ENCODE assay signal across 25 mouse cellular contexts in the genomic region with DNA sequence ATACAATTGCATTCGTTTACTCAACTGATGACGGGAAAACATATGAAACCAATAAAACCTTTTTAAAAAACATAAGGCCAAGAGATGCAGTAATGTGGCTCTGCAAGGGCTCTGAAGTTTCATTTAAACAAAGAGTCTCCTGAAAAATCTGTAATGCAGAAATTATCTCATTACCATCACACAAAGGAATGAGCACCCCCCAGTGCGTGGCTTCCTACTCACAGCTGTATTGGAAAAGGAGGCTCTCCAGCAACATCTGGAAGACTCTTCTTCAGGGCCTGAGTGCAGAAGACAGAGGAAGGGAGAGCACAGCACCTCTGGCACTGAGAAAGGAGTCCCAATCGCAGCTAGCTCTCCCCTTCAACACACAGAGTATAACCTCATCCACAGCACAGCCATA.
DNase-seq lines count a peak whose midpoint lies in the region; ATAC-seq and TF ChIP-seq lines count a peak whose summit lies in the region.
"Had no signal": no experiment of that assay in that cellular context is flagged by ENCODE, and none has a peak within 500 bp of the region (broad histone marks: within the 10 kb centered on the region; RNA-seq: fewer than 3 reads in every experiment).

No protein-coding gene starts in this region.

- ATAC-seq in kidney, postnatal 0 days (replicated peaks; ENCODE audit: low FRiP score, low read depth): no peak
- no peak for ATAC-seq in embryonic facial prominence, embryonic 13.5 days (ENCODE audit: insufficient number of reproducible peaks, insufficient read depth, low FRiP score, low TSS enrichment, low read depth)
- ATAC-seq in limb, embryonic 12.5 days (ENCODE audit: insufficient number of reproducible peaks, insufficient read depth, low FRiP score, low TSS enrichment, low read depth): no peak
- ATAC-seq in hindbrain, embryonic 11.5 days (ENCODE audit: low FRiP score): no peak
- ATAC-seq: forebrain, embryonic 15.5 days had no signal

- H3K27me3 ChIP-seq in kidney, postnatal 0 days (ENCODE audit: insufficient read depth, low read length): no peaks in the 10 kb centered on the region
- H3K27me3 ChIP-seq in embryonic facial prominence, embryonic 10.5 days (replicated peaks; ENCODE audit: low read depth, poor library complexity, severe bottlenecking): no peaks in the 10 kb centered on the region
- H3K27me3 ChIP-seq in embryonic facial prominence, embryonic 13.5 days: no peaks in the 10 kb centered on the region
- H3K27me3 ChIP-seq in limb, embryonic 12.5 days: no peaks in the 10 kb centered on the region
- no peaks in the 10 kb centered on the region for H3K27me3 ChIP-seq in hindbrain, embryonic 11.5 days (ENCODE audit: control insufficient read depth, insufficient read depth, low read length)
- H3K27me3 ChIP-seq: forebrain, embryonic 15.5 days; heart, embryonic 15.5 days; hindbrain, embryonic 15.5 days; neural tube, embryonic 12.5 days had no signal

- H3K27ac ChIP-seq in kidney, postnatal 0 days: 0 out of 2 replicates have a peak overlapping the region, but pooled peaks have one; percentile 5
- H3K27ac ChIP-seq in embryonic facial prominence, embryonic 10.5 days (replicated peaks): 0 out of 2 replicates have a peak overlapping the region, but pooled peaks have one; percentile 32
- peak overlapping the region; percentile 86 for H3K27ac ChIP-seq in embryonic facial prominence, embryonic 13.5 days
- H3K27ac ChIP-seq in limb, embryonic 12.5 days: peak overlapping the region; percentile 67
- H3K27ac ChIP-seq in hindbrain, embryonic 11.5 days (ENCODE audit: low read depth, low read length): no peak overlapping the region
- H3K27ac ChIP-seq: forebrain, embryonic 10.5 days; forebrain, embryonic 15.5 days; heart, embryonic 15.5 days; hindbrain, embryonic 15.5 days; midbrain, embryonic 10.5 days; neural tube, embryonic 12.5 days; stomach, postnatal 0 days had no signal

- TF ChIP-seq CTCF in kidney, postnatal 0 days (IDR thresholded peaks at IDR 0.05; ENCODE audit: low read depth): no peak

- no peak overlapping the region for H3K4me2 ChIP-seq in kidney, postnatal 0 days (ENCODE audit: low read length)
- 0 out of 2 replicates have a peak overlapping the region, but pooled peaks have one; percentile 9 for H3K4me2 ChIP-seq in embryonic facial prominence, embryonic 13.5 days
- no peak overlapping the region for H3K4me2 ChIP-seq in limb, embryonic 12.5 days
- H3K4me2 ChIP-seq in hindbrain, embryonic 11.5 days (replicated peaks; ENCODE audit: low read depth, low read length): no peak overlapping the region
- H3K4me2 ChIP-seq: forebrain, embryonic 15.5 days; heart, embryonic 15.5 days; hindbrain, embryonic 15.5 days; liver, embryonic 11.5 days; neural tube, embryonic 12.5 days had no signal

- H3K4me1 ChIP-seq in kidney, postnatal 0 days (replicated peaks; ENCODE audit: insufficient read depth, low read length): peaks cover 24% of the 10 kb centered on the region
- peaks cover 51% of the 10 kb centered on the region for H3K4me1 ChIP-seq in embryonic facial prominence, embryonic 10.5 days
- peaks cover 62% of the 10 kb centered on the region for H3K4me1 ChIP-seq in embryonic facial prominence, embryonic 13.5 days
- peaks cover 54% of the 10 kb centered on the region for H3K4me1 ChIP-seq in limb, embryonic 12.5 days (replicated peaks)
- no peaks in the 10 kb centered on the region for H3K4me1 ChIP-seq in hindbrain, embryonic 11.5 days (replicated peaks; ENCODE audit: control insufficient read depth, insufficient read depth, low read length)

- no peaks in the 10 kb centered on the region for H3K36me3 ChIP-seq in kidney, postnatal 0 days (ENCODE audit: insufficient read depth, low read length)
- no peaks in the 10 kb centered on the region for H3K36me3 ChIP-seq in embryonic facial prominence, embryonic 10.5 days (replicated peaks)
- no peaks in the 10 kb centered on the region for H3K36me3 ChIP-seq in embryonic facial prominence, embryonic 13.5 days
- H3K36me3 ChIP-seq in limb, embryonic 12.5 days: no peaks in the 10 kb centered on the region
- no peaks in the 10 kb centered on the region for H3K36me3 ChIP-seq in hindbrain, embryonic 11.5 days (ENCODE audit: control insufficient read depth, insufficient read depth, low read length)
- H3K36me3 ChIP-seq: forebrain, embryonic 10.5 days; forebrain, embryonic 15.5 days; G1E; heart, embryonic 15.5 days; hindbrain, embryonic 15.5 days; midbrain, embryonic 10.5 days; neural tube, embryonic 12.5 days had no signal

- H3K4me3 ChIP-seq in kidney, postnatal 0 days (replicated peaks; ENCODE audit: low read depth, low read length): no peak overlapping the region
- no peak overlapping the region for H3K4me3 ChIP-seq in embryonic facial prominence, embryonic 10.5 days
- H3K4me3 ChIP-seq in embryonic facial prominence, embryonic 13.5 days: no peak overlapping the region
- no peak overlapping the region for H3K4me3 ChIP-seq in limb, embryonic 12.5 days (replicated peaks)
- H3K4me3 ChIP-seq in hindbrain, embryonic 11.5 days (ENCODE audit: low read depth, low read length): no peak overlapping the region
- H3K4me3 ChIP-seq: forebrain, embryonic 10.5 days; forebrain, embryonic 15.5 days; heart, embryonic 15.5 days; hindbrain, embryonic 15.5 days; midbrain, embryonic 10.5 days; myocyte; neural tube, embryonic 12.5 days had no signal

- DNase-seq in kidney, postnatal 0 days (ENCODE audit: low spot score): no peak
- DNase-seq in kidney, adult 8-10 months: no peak
- peak; percentile 31 for DNase-seq in embryonic facial prominence, embryonic 10.5 days (ENCODE audit: low spot score)
- no peak for DNase-seq in ovary, postnatal 14 days (ENCODE audit: low spot score)
- DNase-seq in hindbrain, embryonic 11.5 days (ENCODE audit: low spot score): no peak
- DNase-seq: cerebellum, adult 11 months; cerebellum, adult 9-10 months; cerebellum, postnatal 36 days; layer of hippocampus, adult 9-11 months; lung, postnatal 10 days; right cerebral cortex, postnatal 4 days; thymus, adult 2 months; thymus, postnatal 4 days had no signal

- no peaks in the 10 kb centered on the region for H3K9me3 ChIP-seq in kidney, postnatal 0 days (replicated peaks; ENCODE audit: low read length)
- H3K9me3 ChIP-seq in embryonic facial prominence, embryonic 10.5 days: no peaks in the 10 kb centered on the region
- H3K9me3 ChIP-seq in embryonic facial prominence, embryonic 13.5 days: no peaks in the 10 kb centered on the region
- no peaks in the 10 kb centered on the region for H3K9me3 ChIP-seq in limb, embryonic 12.5 days
- no peaks in the 10 kb centered on the region for H3K9me3 ChIP-seq in hindbrain, embryonic 11.5 days (ENCODE audit: control insufficient read depth, low read length)
- H3K9me3 ChIP-seq: forebrain, embryonic 10.5 days; forebrain, embryonic 15.5 days; G1E; heart, embryonic 15.5 days; hindbrain, embryonic 15.5 days; midbrain, embryonic 10.5 days; neural tube, embryonic 12.5 days had no signal

- H3K9ac ChIP-seq in kidney, postnatal 0 days (ENCODE audit: low read depth, low read length): no peak overlapping the region
- H3K9ac ChIP-seq in embryonic facial prominence, embryonic 13.5 days: no peak overlapping the region
- H3K9ac ChIP-seq in limb, embryonic 12.5 days (replicated peaks): no peak overlapping the region
- no peak overlapping the region for H3K9ac ChIP-seq in hindbrain, embryonic 11.5 days (ENCODE audit: low read depth, low read length)
- H3K9ac ChIP-seq: forebrain, embryonic 15.5 days; heart, embryonic 15.5 days; hindbrain, embryonic 15.5 days; neural tube, embryonic 12.5 days had no signal

- WGBS in kidney, postnatal 0 days: 73% methylated on average over 4 of the region's 4 CpGs
- 59% methylated on average over 4 of the region's 4 CpGs for WGBS in embryonic facial prominence, embryonic 10.5 days
- 28% methylated on average over 4 of the region's 4 CpGs for WGBS in embryonic facial prominence, embryonic 13.5 days
- WGBS in limb, embryonic 12.5 days: 50% methylated on average over 4 of the region's 4 CpGs
- 78% methylated on average over 4 of the region's 4 CpGs for WGBS in hindbrain, embryonic 11.5 days
